Mouse (Mus musculus) splenic B cell, adult 2 months (primary cell): ENCODE data around the gene Txndc17.
"Not testable (repeated sequence)": the region's sequence is repeated elsewhere in the genome, so short reads cannot be mapped to it uniquely, and the experiment has no call there.

Source experiments
- DNase-seq: peaks from one replicate; pipeline ENCODE4 v3.0.0-alpha.2; 2011; ENCODE audit warnings: low read depth, low spot score
- H3K27me3 ChIP-seq: 2 replicates; pipeline ENCODE4 v1.6.1; 2012; ENCODE audit warnings: mild to moderate bottlenecking, low read length, moderate library complexity, mixed read lengths; ENCODE audit not compliant: control insufficient read depth, poor library complexity, insufficient read depth, severe bottlenecking
- H3K36me3 ChIP-seq: 2 replicates; pipeline ENCODE4 v1.6.1; 2012; ENCODE audit warnings: mild to moderate bottlenecking, low read length, moderate library complexity, mixed read lengths; ENCODE audit not compliant: control insufficient read depth, poor library complexity, insufficient read depth, severe bottlenecking

Gene Txndc17

DNA sequence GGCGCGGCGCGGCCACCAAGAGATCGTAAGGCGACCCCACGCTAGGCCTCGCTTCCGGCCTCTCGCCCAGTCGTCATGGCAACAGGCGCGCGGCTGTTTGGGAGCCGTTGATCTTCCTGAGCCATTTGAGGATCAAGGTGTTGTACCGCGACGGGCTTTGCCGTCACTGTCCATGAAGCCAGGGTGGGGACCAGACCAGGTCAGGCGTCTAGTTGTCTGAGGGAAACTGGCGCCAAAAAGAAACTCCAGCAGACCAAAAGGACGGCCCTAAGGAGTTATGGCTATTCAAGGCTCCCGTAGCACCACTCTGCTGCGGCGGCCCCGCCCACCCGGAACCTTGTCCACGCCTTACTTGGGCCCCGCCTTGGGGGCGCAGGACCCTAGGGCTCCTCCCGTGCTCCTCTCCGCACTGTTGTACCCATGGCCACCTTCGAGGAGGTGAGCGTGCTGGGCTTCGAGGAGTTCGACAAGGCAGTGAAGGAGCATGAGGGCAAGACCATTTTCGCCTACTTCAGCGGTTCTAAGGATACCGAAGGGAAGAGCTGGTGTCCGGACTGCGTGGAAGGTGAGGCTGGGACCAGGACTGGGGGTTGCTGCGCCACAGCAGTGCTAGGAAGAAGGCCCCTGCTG lies at the start of gene Txndc17, which contains the start of gene 4933427D14Rik:
Gene Txndc17, plus strand, starts transcription at position 344 of the 630 bp plus-strand sequence.
Gene 4933427D14Rik, minus strand, starts transcription at position 256 of the 630 bp plus-strand sequence.
- H3K36me3 ChIP-seq, result peaks cover 7% of the 10 kb centered on the region
- DNase-seq, result peak; percentile 80

DNA sequence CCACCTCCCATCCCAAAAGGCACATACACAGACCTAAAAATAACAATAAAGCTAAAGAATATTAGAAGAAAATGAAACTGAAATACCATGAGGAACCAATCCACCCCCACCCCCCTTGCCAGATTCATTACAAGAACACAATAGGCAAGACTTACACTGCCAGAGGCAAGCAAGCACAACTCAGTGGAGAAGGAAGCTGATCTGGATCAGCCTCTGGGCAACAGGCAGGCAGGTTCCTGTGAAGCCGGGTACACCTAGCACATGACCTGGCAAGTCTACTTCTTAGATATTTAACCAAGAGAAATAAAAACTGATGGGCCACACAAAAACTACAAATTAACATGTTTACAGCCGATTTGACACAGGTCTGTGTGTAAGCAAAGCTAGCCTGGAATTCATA lies 44.1 kb upstream of the Txndc17 start:
- no peak for DNase-seq
- no peaks in the 10 kb centered on the region for H3K27me3 ChIP-seq
- peaks cover 8% of the 10 kb centered on the region for H3K36me3 ChIP-seq

More for the DNA sequence above, at the start of gene Txndc17, which contains the start of gene 4933427D14Rik:
- H3K27me3 ChIP-seq, result no peaks in the 10 kb centered on the region

- Histone ChIP-seq H3K27me3 (no peaks in the 10 kb centered on the region), H3K36me3 (peaks cover 6% of the 10 kb centered on the region; the same call in 1 of the 2 replicates)
- no peak for DNase-seq
These were observed 37.5 kb upstream of the Txndc17 start for GRCm38 (mm10) chr11:72169871-72170270.

- not testable (repeated sequence) for H3K36me3 ChIP-seq, H3K27me3 ChIP-seq, DNase-seq
These were observed 35.4 kb upstream of the Txndc17 start for GRCm38 (mm10) chr11:72171906-72172305.

DNA sequence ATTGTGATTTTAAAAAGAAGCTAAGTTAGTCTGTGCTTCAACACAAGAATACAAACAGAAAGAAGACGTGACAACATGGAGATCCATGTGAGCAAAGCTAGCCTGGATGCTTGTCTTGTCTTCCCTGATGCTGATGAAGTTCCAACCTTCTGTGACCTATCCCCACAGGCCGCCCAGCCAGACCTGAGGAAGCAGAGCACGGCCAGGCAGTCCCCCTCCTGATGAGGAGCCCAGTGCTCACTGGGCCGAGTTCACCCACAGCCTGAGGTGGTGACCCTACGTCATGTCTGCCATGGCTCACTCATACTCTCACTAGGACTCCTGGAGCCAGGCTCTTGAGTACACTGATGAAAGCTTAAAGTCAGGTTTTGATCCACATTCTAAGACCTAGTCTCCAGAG lies 33.8 kb upstream of the Txndc17 start:
- no peak for DNase-seq
- peaks cover 9% of the 10 kb centered on the region for H3K36me3 ChIP-seq
- no peaks in the 10 kb centered on the region for H3K27me3 ChIP-seq

DNA sequence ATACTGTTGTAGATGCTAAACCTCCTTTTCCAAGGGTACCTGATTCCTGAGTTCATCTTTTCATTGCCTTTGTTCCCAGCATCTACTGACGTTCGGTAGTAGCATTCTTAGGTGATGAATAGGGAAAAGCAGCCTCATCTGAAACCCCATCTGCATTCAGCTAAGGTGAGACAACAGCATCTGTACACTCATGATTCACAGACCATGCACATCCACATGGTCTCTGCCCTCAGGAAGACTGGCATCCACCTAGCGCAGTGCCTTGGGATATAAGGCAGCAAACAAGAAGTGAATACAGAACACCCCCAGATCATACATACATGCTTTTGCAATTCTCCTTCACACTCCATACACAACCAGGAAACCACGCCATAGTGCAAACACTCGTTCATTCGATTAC lies 32.6 kb upstream of the Txndc17 start:
- Histone ChIP-seq H3K27me3 (no peaks in the 10 kb centered on the region), H3K36me3 (peaks cover 9% of the 10 kb centered on the region)
- no peak for DNase-seq

DNA sequence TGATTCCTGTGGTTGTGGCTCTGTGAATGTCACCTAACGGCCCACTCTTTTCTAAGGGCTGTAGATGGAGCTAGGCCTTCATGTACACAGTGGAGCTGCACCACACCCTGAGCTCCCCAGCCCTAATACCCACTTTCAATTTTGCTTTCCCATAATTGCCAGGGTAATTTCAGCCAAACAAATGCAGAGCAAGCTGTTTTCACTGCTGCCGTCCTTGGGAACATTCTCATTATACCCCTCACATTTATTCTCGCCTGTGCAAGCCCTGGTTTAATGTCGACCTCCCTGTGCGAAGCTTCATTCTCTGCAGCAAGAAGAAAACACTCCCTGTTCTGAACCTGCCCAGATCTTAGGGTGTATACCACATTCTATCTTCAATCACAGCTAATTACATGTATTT lies 31.4 kb upstream of the Txndc17 start:
- Histone ChIP-seq H3K27me3 (no peaks in the 10 kb centered on the region), H3K36me3 (peaks cover 10% of the 10 kb centered on the region)
- DNase-seq, result no peak

DNA sequence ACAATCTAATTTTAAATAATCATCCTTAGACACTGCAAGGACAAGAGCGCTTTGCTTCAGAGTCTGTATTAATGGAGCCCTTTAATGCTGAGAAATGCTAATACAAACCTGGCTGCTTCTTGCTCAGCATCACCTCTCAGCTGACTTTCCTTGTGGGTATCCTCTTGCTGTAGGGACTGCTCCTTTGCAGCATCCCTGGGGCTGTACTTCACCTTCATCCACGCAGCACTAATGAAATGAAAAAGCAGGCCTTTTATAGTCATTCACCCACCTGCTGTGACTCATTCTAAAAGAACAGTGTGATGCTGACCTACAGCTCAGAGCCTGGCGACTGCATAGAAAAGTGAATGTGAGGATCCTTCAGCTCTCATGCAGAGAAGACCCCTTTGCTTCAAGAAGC lies 30.8 kb upstream of the Txndc17 start:
- Histone ChIP-seq H3K36me3 (peaks cover 12% of the 10 kb centered on the region), H3K27me3 (no peaks in the 10 kb centered on the region)
- no peak for DNase-seq

- Histone ChIP-seq H3K27me3 (no peaks in the 10 kb centered on the region), H3K36me3 (peaks cover 10% of the 10 kb centered on the region)
- no peak for DNase-seq
These were observed 26.8 kb upstream of the Txndc17 start for GRCm38 (mm10) chr11:72180556-72180955.

DNA sequence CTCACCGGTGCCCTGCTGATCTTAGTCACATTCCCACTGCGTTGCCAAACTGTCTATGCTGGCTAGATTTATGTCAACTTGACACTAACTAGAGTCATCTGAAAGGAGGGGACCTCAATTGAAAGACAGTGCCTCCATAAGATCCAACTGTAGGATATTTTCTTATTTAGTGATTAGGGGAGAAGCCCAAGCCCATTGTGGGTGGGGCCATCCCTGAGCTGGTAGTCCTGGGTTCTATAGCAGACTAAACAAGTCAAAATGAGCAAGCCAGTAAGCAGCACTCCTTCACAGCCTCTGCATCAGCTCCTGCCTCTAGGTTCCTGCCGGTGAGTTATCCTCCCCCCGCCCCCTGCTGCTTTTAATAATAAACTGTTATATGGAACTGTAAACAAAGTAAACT lies 26.2 kb upstream of the Txndc17 start:
- no peaks in the 10 kb centered on the region for H3K27me3 ChIP-seq
- DNase-seq, result no peak
- peaks cover 7% of the 10 kb centered on the region for H3K36me3 ChIP-seq

GRCm38 (mm10) chr11:72184252-72184651 lies 23.1 kb upstream of the Txndc17 start:
- Histone ChIP-seq H3K36me3 (peaks cover 3% of the 10 kb centered on the region), H3K27me3 (no peaks in the 10 kb centered on the region)
- no peak for DNase-seq

GRCm38 (mm10) chr11:72190857-72191256 lies 16.5 kb upstream of the Txndc17 start:
- Histone ChIP-seq H3K36me3 (peaks cover 2% of the 10 kb centered on the region; the same call in 1 of the 2 replicates), H3K27me3 (no peaks in the 10 kb centered on the region)
- no peak for DNase-seq

- Histone ChIP-seq H3K27me3 (no peaks in the 10 kb centered on the region), H3K36me3 (peaks cover 7% of the 10 kb centered on the region)
- DNase-seq, result no peak
These were observed 13.1 kb upstream of the Txndc17 start for GRCm38 (mm10) chr11:72194259-72194658.

- no peaks in the 10 kb centered on the region for H3K27me3 ChIP-seq
- peaks cover 5% of the 10 kb centered on the region for H3K36me3 ChIP-seq
- DNase-seq, result no peak
These were observed 10.8 kb upstream of the Txndc17 start for GRCm38 (mm10) chr11:72196506-72196905.

- no peak for DNase-seq
- Histone ChIP-seq H3K36me3 (no peaks in the 10 kb centered on the region; the same call in 1 of the 2 replicates), H3K27me3 (no peaks in the 10 kb centered on the region)
These were observed 3.9 kb upstream of the Txndc17 start for GRCm38 (mm10) chr11:72203440-72203839.

GRCm38 (mm10) chr11:72205256-72205655 lies 2.1 kb upstream of the Txndc17 start:
- H3K27me3 ChIP-seq, result no peaks in the 10 kb centered on the region
- peaks cover 1% of the 10 kb centered on the region; the same call in 1 of the 2 replicates for H3K36me3 ChIP-seq
- DNase-seq, result no peak
